Comparison of ENCODE assay signal across 9 mouse cellular contexts in genomic region chrX:157612894-157613293, GRCm38 (mm10). TPM values are rescaled to one million over a fixed set of nuclear protein-coding genes. Genes with fewer than 3 reads are reported as not detected.
DNase-seq lines count a peak whose midpoint lies in the region; ATAC-seq and TF ChIP-seq lines count a peak whose summit lies in the region.
"Had no signal": no experiment of that assay in that cellular context is flagged by ENCODE, and none has a peak within 500 bp of the region (broad histone marks: within the 10 kb centered on the region; RNA-seq: fewer than 3 reads in every experiment).

No protein-coding gene starts in this region.

- no peak overlapping the region for H3K9ac ChIP-seq in lung, embryonic 14.5 days
- H3K9ac ChIP-seq in heart, postnatal 0 days (replicated peaks; ENCODE audit: low read depth, low read length), result no peak overlapping the region
- H3K9ac ChIP-seq in liver, embryonic 13.5 days, result no peak overlapping the region

- H3K4me3 ChIP-seq in lung, embryonic 14.5 days (ENCODE audit: low read depth, low read length), result 0 out of 2 replicates have a peak overlapping the region, but pooled peaks have one; percentile 16
- H3K4me3 ChIP-seq in embryonic facial prominence, embryonic 10.5 days, result peak overlapping the region; percentile 40
- peak overlapping the region; percentile 3; the same call in 1 of the 2 replicates for H3K4me3 ChIP-seq in heart, postnatal 0 days (ENCODE audit: low read depth, low read length)
- H3K4me3 ChIP-seq in liver, embryonic 13.5 days (replicated peaks), result no peak overlapping the region; the same call in 1 of the 2 replicates

- H3K9me3 ChIP-seq in lung, embryonic 14.5 days (ENCODE audit: low read depth, low read length), result no peaks in the 10 kb centered on the region
- H3K9me3 ChIP-seq in embryonic facial prominence, embryonic 10.5 days, result no peaks in the 10 kb centered on the region
- H3K9me3 ChIP-seq in heart, postnatal 0 days (replicated peaks; ENCODE audit: control insufficient read depth, low read length), result no peaks in the 10 kb centered on the region
- H3K9me3 ChIP-seq in liver, embryonic 13.5 days (replicated peaks), result no peaks in the 10 kb centered on the region

- no peaks in the 10 kb centered on the region for H3K36me3 ChIP-seq in lung, embryonic 14.5 days (ENCODE audit: insufficient read depth)
- H3K36me3 ChIP-seq in embryonic facial prominence, embryonic 10.5 days (replicated peaks), result no peaks in the 10 kb centered on the region
- no peaks in the 10 kb centered on the region for H3K36me3 ChIP-seq in heart, postnatal 0 days (replicated peaks; ENCODE audit: control insufficient read depth, insufficient read depth, low read length)
- no peaks in the 10 kb centered on the region for H3K36me3 ChIP-seq in liver, embryonic 13.5 days

- no peak overlapping the region for H3K27ac ChIP-seq in lung, embryonic 14.5 days (ENCODE audit: low read depth)
- peak overlapping the region; percentile 76; the same call in 1 of the 2 replicates for H3K27ac ChIP-seq in embryonic facial prominence, embryonic 10.5 days (replicated peaks)
- no peak overlapping the region for H3K27ac ChIP-seq in heart, postnatal 0 days (ENCODE audit: low read depth)
- H3K27ac ChIP-seq in liver, embryonic 13.5 days, result no peak overlapping the region

- no peak for TF ChIP-seq EP300 in heart, postnatal 0 days (IDR thresholded peaks at IDR 0.05; ENCODE audit: low read depth)

- WGBS in lung, embryonic 14.5 days, result 26% methylated on average over 32 of the region's 32 CpGs
- WGBS in embryonic facial prominence, embryonic 10.5 days, result 24% methylated on average over 32 of the region's 32 CpGs
- WGBS in heart, postnatal 0 days, result 25% methylated on average over 32 of the region's 32 CpGs
- WGBS in liver, embryonic 13.5 days (ENCODE audit: insufficient replicate concordance), result 24% methylated on average over 21 of the region's 32 CpGs

- H3K4me2 ChIP-seq in lung, embryonic 14.5 days, result peak overlapping the region; percentile 53
- H3K4me2 ChIP-seq in heart, postnatal 0 days (ENCODE audit: low read depth, low read length), result peak overlapping the region; percentile 51
- H3K4me2 ChIP-seq in liver, embryonic 13.5 days, result peak overlapping the region; percentile 50

- DNase-seq in lung, embryonic 14.5 days, result peak; percentile 8
- DNase-seq in lung, postnatal 25 days (ENCODE audit: low spot score), result no peak
- peak; percentile 38 for DNase-seq in embryonic facial prominence, embryonic 10.5 days (ENCODE audit: low spot score)
- no peak for DNase-seq in heart, postnatal 0 days (ENCODE audit: low spot score)
- DNase-seq in liver, embryonic 13.5 days, result no peak
- peak; percentile 4 for DNase-seq in testis, postnatal 14 days (ENCODE audit: low spot score)
- DNase-seq in cerebellum, postnatal 4 days (ENCODE audit: low spot score in 2 of 2), result no peak
- DNase-seq in c-Kit-positive CD71-positive TER-119-positive erythroid progenitor cells, embryonic 14.5 days (ENCODE audit: low spot score), result no peak

- no peaks in the 10 kb centered on the region for H3K27me3 ChIP-seq in lung, embryonic 14.5 days (ENCODE audit: insufficient read depth, low read length)
- 0 out of 2 replicates have a peak, but pooled peaks cover 3% of the 10 kb centered on the region for H3K27me3 ChIP-seq in embryonic facial prominence, embryonic 10.5 days (replicated peaks; ENCODE audit: low read depth, poor library complexity, severe bottlenecking)
- no peaks in the 10 kb centered on the region for H3K27me3 ChIP-seq in heart, postnatal 0 days (ENCODE audit: control insufficient read depth, insufficient read depth, low read length)
- H3K27me3 ChIP-seq in liver, embryonic 13.5 days, result no peaks in the 10 kb centered on the region

- no peaks in the 10 kb centered on the region for H3K4me1 ChIP-seq in lung, embryonic 14.5 days (ENCODE audit: insufficient read depth)
- peaks cover 4% of the 10 kb centered on the region for H3K4me1 ChIP-seq in embryonic facial prominence, embryonic 10.5 days
- H3K4me1 ChIP-seq in heart, postnatal 0 days (ENCODE audit: control insufficient read depth, insufficient read depth), result no peaks in the 10 kb centered on the region
- no peaks in the 10 kb centered on the region for H3K4me1 ChIP-seq in liver, embryonic 13.5 days (replicated peaks)

- TF ChIP-seq CTCF in lung, embryonic 14.5 days (IDR thresholded peaks at IDR 0.05; ENCODE audit: low read depth), result no peak
- no peak for TF ChIP-seq CTCF in heart, postnatal 0 days (IDR thresholded peaks at IDR 0.05; ENCODE audit: low read depth)

- peak; percentile 69; the same call in 1 of the 2 replicates for ATAC-seq in lung, embryonic 14.5 days (ENCODE audit: insufficient read depth)
- no peak for ATAC-seq in heart, postnatal 0 days (ENCODE audit: insufficient read depth, low read depth)
- no peak for ATAC-seq in liver, embryonic 13.5 days (ENCODE audit: low read depth)

RNA-seq across cellular contexts. Expression of gene Mbtps2, which starts 14.4 kb away (rescaled TPM):
- 24.8 and 25.3 TPM in 2 replicates for polyA plus RNA-seq in lung, embryonic 14.5 days (2014; fragmentation: Nextera tagmentation; extraction: Ambion mirVana)
- 27.8 and 28.6 TPM in 2 replicates for polyA plus RNA-seq in embryonic facial prominence, embryonic 10.5 days (2016; fragmentation: Nextera tagmentation; extraction: Ambion mirVana)
- 2.5 and 3.9 TPM in 2 replicates for total RNA-seq in heart, postnatal 0 days (2014; rRNA removed; ENCODE audit: low replicate concordance)
- polyA plus RNA-seq in heart, postnatal 0 days (2015; fragmentation: Nextera tagmentation; extraction: Ambion mirVana), result 7.4 and 8.5 TPM in 2 replicates
- 6.4 and 7.5 TPM in 2 replicates for polyA plus RNA-seq in liver, embryonic 13.5 days (2015; fragmentation: Nextera tagmentation; extraction: Ambion mirVana)

RNA-seq across cellular contexts. Expression of gene Yy2, which starts 44.1 kb away (rescaled TPM):
- 6.4 and 6.8 TPM in 2 replicates for polyA plus RNA-seq in lung, embryonic 14.5 days (2014; fragmentation: Nextera tagmentation; extraction: Ambion mirVana)
- 5.8 and 6.4 TPM in 2 replicates for polyA plus RNA-seq in embryonic facial prominence, embryonic 10.5 days (2016; fragmentation: Nextera tagmentation; extraction: Ambion mirVana)
- total RNA-seq in heart, postnatal 0 days (2014; rRNA removed; ENCODE audit: low replicate concordance), result 1.4 and 2.6 TPM in 2 replicates
- 1.6 and 1.7 TPM in 2 replicates for polyA plus RNA-seq in heart, postnatal 0 days (2015; fragmentation: Nextera tagmentation; extraction: Ambion mirVana)
- 0.62 and 1.4 TPM in 2 replicates for polyA plus RNA-seq in liver, embryonic 13.5 days (2015; fragmentation: Nextera tagmentation; extraction: Ambion mirVana)
- total RNA-seq: layer of hippocampus, postnatal 36 days had no signal

Comparison
In these comparisons a context has a peak if more than half of its experiments do, and no peak if none do; other contexts are left out.
1. DNase-seq: peak in lung, embryonic 14.5 days (single experiment), embryonic facial prominence, embryonic 10.5 days (single experiment) and testis, postnatal 14 days (single experiment); none in lung, postnatal 25 days (single experiment), heart, postnatal 0 days (single experiment), liver, embryonic 13.5 days (single experiment), cerebellum, postnatal 4 days (0 of 2) and c-Kit-positive CD71-positive TER-119-positive erythroid progenitor cells, embryonic 14.5 days (single experiment).
2. Peak in every context shown above with its lines, with median percentiles within 50 percentile points of each other: H3K4me2 ChIP-seq.